Mouse (Mus musculus): ENCODE measurements around the gene Mtch1.

- TF ChIP-seq CTCF (IDR thresholded peaks at IDR 0.05) (no peak), EP300 (IDR thresholded peaks at IDR 0.05) (no peak)
Measured at GRCm38 (mm10) chr17:29305058-29305806, 42.5 kb downstream of the Mtch1 start.
